Mouse (Mus musculus) frontal cortex, postnatal 25 days (tissue): ENCODE measurements around the gene Foxj3.
"Not testable (repeated sequence)": the region's sequence is repeated elsewhere in the genome, so short reads cannot be mapped to it uniquely, and the experiment has no call there.

Experiments used
- DNase-seq, 2 experiments: peaks; one replicate each; pipeline ENCODE4 v3.0.0; 2022; ENCODE audit warnings: low spot score in 2 of 2

Foxj3 gene

GRCm38 (mm10) chr4:119536615-119537014 lies at the start of gene Foxj3:
TSS of gene Foxj3 (plus strand) at chr4:119537004.
- DNase-seq: not testable (repeated sequence)

- no peak for DNase-seq
These were observed 47.1 kb upstream of the Foxj3 start for GRCm38 (mm10) chr4:119489666-119490065.

- peak in 1 of 2 experiments; percentile 32 for DNase-seq
These were observed 46.0 kb upstream of the Foxj3 start for GRCm38 (mm10) chr4:119490806-119491205.

DNA sequence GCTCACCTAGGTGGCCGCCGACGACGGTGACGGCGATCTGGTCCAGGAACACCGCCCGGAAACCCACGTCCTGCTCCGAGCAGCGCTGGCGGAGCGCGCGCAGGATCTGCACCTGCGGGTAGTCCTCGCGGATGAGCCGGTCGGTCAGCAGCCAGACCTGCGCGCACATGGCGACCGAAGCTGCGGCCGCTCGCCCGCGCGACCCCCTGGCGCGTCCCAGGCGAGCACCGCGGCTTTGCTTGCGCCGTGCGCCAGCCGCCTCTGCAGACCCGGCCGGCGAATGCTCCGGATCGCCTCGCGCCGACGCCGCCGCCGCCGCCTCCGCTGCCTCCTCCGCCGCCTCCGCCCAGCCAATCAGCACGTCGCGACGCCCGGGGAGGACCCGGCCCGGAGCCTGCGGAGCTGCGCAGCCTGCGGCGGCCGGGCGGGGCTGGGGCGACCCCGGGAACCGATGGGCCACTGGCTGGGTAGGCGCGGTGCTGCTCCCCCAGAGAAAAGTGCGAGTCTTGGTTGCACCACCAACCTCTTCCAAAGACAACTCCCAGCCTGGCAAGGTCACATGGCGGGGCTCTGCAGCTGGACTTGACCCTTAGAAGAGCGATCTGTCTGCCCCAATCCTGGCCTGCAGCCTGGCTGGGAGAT lies 44.4 kb upstream of the Foxj3 start, which contains the start of gene Rimkla:
Gene Rimkla (minus strand): TSS at position 338 of the 642 bp plus-strand sequence.
- peak; percentile 26 to 33 for DNase-seq

DNA sequence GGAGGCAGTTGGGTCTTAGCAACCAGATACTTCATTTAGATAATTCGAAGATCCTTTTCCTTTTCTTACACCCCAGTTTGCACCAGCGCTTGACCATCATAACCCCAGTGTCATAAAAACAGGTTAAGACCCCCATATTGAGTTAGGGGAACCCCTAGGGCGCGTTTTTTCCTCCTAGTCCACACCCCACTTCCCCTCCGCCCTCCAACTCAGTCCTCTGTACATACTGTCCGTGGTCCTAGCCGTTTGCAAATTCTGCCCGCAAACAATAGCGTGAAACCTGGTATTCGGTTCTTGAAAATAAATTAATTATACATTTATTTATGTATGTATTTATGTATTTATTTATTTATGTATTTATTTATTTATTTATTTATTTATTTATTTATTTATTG lies 43.9 kb upstream of the Foxj3 start:
- no peak for DNase-seq

DNA sequence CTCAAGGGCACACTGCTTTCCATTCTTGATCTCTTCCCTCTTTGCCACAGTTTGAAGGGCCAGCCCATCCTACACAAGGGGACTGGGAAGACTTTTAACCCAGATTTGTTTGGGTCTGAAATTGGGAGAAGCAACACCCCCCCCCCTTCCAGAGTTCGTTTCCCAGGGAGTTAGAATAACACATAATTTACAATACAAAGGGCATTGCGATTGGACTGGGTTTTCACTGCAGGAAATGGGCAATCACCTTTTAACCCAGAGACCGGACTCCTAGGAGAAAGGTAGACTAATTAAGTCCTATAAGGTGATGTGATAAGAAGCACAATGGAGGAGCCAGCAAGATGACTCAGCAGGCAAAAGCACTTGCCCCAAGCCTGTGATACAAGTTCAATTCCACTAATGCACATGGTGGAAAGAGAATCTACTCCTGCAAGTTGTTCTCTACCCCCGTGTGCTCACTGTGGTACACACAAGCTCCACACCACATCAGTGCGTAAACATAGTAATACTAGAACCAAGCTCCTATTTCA lies 38.4 kb upstream of the Foxj3 start:
- no peak for DNase-seq

DNA sequence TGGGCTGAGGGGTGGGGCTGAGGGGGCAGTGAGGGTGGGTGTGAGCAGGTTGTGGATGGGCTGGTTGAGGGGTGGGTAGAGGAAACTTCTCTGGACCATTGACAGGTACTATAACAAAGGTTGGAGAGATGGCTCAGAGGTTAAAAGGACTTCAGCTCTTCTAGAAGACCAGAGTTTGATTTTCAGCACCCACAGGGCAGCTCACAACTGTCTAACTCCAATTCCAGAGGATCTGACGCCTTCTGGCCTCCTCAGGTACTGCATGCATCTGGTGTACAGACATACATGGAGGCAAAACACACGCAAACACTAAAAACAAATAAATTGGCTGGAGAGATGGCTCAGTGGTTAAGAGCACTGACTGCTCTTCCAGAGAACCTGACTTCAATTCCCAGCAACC lies 25.2 kb upstream of the Foxj3 start:
- no peak for DNase-seq

DNA sequence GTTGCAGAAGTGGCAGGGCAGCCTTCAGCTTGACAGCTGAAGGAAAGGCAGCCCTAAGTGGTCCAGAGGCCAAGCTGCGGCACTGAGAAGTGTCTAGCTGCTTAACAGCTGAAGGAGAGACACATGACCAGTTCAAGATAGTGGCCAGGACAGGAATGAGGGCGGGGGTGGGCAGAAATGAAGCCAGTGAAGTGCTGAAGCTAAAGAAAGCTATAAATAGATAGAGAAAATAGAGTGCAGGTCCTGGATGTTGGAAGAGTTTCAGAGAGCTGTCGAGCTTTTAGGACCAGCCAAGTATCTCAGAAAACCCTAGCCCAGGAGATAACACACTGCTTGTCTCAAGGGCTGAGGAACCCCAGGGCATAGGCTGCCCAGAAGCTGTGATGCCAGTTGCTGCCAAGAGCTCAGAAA lies 24.1 kb upstream of the Foxj3 start:
- no peak for DNase-seq

- DNase-seq: no peak
These were observed 13.2 kb upstream of the Foxj3 start for GRCm38 (mm10) chr4:119523575-119523974.

- DNase-seq: no peak
These were observed 12.8 kb upstream of the Foxj3 start for GRCm38 (mm10) chr4:119524010-119524409.

GRCm38 (mm10) chr4:119524466-119524865 lies 12.3 kb upstream of the Foxj3 start:
- DNase-seq: no peak

- no peak for DNase-seq
These were observed 10.4 kb upstream of the Foxj3 start for GRCm38 (mm10) chr4:119526329-119526845.

- DNase-seq: no peak
These were observed 5.0 kb upstream of the Foxj3 start for GRCm38 (mm10) chr4:119531813-119532212.

DNA sequence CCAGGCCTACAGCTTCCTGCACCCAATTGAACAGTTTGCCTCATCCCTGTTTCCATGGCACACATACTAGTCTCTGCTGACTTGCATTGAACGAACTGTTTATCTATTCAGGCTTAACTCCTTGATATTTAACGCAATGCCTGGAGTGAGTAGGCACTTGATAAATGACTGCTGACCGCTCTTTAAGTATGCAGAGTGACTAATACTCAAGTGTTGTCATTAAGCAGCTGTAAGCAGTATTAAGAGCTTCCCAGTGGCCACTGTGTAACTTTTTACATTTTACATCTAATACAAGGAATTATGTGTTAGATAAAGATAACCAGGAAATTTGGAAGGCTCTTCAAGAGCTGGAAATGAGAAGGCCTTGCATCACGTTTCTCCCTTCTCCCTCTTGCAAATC lies 1.7 kb upstream of the Foxj3 start:
- no peak for DNase-seq

DNA sequence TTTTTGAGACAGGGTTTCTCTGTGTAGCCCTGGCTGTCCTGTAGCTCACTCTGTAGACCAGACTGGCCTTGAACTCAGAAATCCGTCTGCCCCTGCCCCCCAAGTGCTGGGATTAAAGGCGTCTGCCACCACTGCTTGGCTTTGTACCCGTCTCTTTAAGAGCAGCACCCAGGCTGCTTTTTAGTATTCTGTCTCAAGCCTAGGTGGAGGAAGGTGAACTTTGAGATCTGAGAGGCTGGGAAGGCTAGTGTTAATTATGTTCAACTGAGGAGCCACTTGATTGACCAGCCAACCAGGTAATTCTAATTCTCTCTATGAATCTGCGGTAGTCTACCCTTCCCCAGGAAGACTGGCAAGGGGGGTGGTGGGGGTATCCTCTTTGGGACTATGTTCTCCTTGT lies 632 bp downstream of the Foxj3 start:
- no peak for DNase-seq

DNA sequence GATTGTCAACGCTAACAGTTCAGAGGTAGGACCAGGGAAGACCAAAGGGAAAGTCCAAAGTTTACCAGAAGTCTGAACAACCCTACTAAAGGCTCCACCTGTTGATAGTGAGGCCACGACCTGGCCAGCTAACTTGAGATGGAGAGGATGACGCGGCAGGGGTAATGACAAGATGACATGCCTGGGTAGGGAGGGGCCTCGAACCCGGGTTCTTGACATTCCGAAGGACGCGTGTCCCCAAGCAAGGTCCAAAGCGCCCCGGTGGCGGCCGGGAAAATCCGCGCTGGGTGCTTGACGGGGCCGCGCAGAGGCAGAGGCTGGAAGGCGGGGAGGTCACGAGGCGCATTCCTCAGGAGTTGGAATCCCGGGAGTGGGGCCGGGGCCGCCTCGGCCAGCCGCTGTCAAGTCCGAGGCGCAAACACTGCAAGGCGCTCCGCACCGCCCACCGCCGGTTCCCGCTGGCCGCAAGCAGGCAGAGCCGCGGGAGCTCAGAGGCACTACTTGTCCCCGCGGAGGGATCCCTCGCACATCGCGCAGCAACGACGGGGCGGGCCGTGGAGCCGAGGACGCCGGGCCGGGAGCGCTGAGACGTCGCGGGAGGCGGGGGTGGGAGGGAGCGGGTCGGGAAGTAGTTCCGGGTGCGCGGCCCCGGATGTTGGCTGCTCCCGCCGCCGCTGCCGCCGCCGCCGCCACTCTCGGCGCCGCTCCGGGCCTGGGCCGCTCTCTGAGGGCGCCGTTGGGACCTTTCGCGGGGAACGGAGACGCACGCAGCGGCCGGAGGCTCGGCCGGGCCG lies 2.4 kb downstream of the Foxj3 start, which contains the start of gene Frg2f1:
Gene Frg2f1 (minus strand): TSS at position 499 of the 794 bp plus-strand sequence.
- DNase-seq: peak; percentile 92 to 93

DNA sequence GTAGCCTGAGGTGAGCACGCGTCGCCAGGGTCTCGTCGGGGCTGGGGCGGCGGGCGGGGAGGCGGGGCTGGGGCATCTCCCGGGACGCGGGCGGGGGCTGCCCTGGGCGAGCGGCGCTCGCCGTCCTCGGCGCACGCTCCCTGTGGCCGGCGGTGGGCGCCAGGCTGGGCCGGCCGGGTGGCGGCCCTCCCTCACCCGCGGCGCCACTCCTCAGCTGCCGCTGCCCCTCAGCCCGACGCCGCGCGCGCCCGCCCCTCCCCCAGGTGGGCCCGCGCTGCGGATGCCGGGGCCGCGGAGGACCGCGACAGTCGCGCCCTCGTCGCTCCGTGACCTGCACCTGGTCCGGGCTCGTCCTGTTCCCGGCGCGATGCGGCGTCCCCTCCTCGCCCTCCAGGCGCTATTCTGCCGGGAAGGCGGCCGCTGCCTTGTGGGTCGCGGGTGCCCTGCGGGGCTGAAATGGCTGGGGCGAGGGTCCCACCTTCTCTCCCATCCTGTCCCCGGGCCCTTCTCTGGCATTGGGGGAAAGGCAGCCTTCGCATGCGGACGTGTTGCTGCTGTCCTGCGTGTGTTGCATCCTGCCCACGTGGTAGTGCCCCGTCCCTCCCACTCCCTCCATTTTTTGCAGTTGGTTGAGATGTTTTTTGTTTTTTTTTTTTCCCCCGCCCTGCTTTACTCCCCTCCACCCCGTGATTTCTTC lies 3.2 kb downstream of the Foxj3 start:
- DNase-seq: peak; percentile 9 to 25

GRCm38 (mm10) chr4:119540533-119540890 lies 3.7 kb downstream of the Foxj3 start:
- DNase-seq: no peak

GRCm38 (mm10) chr4:119550864-119551263 lies 14.1 kb downstream of the Foxj3 start:
- DNase-seq: no peak

- no peak for DNase-seq
These were observed 18.7 kb downstream of the Foxj3 start for GRCm38 (mm10) chr4:119555466-119555865.

- DNase-seq: no peak
These were observed 26.3 kb downstream of the Foxj3 start for GRCm38 (mm10) chr4:119563136-119563535.

DNA sequence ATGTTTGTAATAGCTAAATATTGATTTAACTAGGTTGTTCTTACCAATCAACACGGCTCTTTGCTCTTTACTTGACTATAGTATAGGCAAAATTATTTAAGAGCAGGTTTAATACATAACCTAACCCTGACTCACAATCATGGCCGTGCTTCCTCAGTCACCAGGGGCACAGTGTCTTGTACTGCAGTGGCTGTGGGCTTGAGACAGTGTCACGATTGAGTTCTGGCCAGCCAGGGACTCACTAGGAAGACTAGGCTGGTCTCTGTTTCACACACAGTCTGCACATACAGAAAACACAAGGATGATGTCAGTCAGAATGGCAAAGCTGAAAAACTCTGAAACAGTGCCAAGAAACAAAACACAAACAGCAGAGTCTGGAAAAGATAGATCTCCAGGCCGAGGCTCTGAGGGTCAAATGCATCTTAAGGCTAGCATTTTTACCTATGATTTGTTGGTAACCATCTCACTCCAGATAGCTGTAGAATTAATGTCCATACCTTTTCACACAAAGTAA lies 29.6 kb downstream of the Foxj3 start:
- DNase-seq: no peak
